Mouse (Mus musculus): Measurements from ENCODE around the gene Spata18.
A peak's percentile ranks its signal among the peaks of the same experiment; 100 is the strongest.

DNA sequence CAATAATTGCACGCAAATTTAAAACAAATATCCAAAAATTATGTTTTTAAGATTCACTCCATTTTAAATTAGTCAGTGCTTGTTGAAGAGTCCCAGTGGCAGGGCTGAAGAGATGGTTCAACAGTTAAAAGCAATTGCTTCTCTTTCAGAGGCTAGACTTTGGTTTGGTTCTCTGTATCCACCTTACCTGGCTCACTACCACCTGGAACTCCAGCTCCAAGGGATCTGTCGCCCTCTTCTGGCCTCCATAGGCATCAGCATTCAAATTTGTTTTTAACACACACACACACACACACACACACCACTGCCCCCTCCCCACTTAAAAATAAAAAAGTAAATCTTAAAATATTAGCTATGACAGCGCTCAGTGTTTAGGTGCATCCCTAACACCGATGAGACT lies 51.9 kb downstream of the Spata18 start:
- TF ChIP-seq GATA1 (IDR thresholded peaks at IDR 0.05; ENCODE audit: low read depth, low read length): no peak
- TF ChIP-seq RAD21 (IDR thresholded peaks at IDR 0.05; ENCODE audit: low read depth, low read length): peak; percentile 15
- TF ChIP-seq EP300 (IDR thresholded peaks at IDR 0.05; ENCODE audit: low read depth in 1 of 2, low read length in 2 of 2): no peak
- TF ChIP-seq POLR2A (IDR thresholded peaks at IDR 0.05; ENCODE audit: control insufficient read depth in 1 of 2, insufficient read depth in 1 of 2, low read depth in 1 of 2, low read length in 2 of 2, poor library complexity in 1 of 2): no peak
- TF ChIP-seq MAX (IDR thresholded peaks at IDR 0.05; ENCODE audit: low read length): no peak
- no peak for TF ChIP-seq MAFK (IDR thresholded peaks at IDR 0.05; ENCODE audit: borderline replicate concordance, low read depth, low read length)

Data from MEL (cell line).